Mouse (Mus musculus): ENCODE data around the gene Crebl2.

- TF ChIP-seq CTCF (IDR thresholded peaks at IDR 0.05; ENCODE audit: extremely low read depth, insufficient read depth, low read length) (no peak), POLR2A (IDR thresholded peaks at IDR 0.05; ENCODE audit: extremely low read depth, insufficient read depth, low read length) (no peak)
Observed at GRCm38 (mm10) chr6:134845726-134846125, 15.8 kb downstream of the Crebl2 start.
